Mouse (Mus musculus): ENCODE results near the gene Acsf3. TPM values are rescaled to one million over a fixed set of nuclear protein-coding genes. Genes with fewer than 3 reads are reported as not detected.

The Acsf3 gene
- polyA plus RNA-seq, 1 experiment from 2014 or later, result 17.9 TPM

DNA sequence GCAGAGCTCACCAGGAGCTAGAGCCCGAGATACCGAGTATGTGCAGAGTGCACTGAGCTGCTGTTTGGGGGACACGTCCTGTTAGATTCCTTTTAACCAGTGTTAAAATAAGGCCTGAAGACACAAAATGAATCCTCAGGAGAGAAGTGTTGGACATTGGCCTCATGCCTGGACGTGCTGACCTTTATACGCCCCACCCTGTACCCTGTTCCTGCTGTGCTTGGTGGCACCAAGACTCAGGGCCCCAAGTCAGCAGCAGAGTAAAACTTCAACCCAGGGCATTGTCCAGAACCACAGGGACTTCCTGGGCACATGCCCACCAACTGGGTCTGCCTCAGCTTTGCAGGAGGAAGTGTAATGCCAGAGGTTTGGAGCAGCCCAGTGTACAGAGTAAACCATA is 14.5 kb downstream of the Acsf3 start:
- Histone ChIP-seq H3K4me1 (replicated peaks) (peaks cover 15% of the 10 kb centered on the region), H3K4me2 (replicated peaks) (no peak overlapping the region), H3K4me3 (replicated peaks) (no peak overlapping the region), H3K27me3 (no peaks in the 10 kb centered on the region), H3K27ac (no peak overlapping the region), H3K36me3 (peaks cover 70% of the 10 kb centered on the region), H3K9me3 (no peaks in the 10 kb centered on the region), H3K9ac (replicated peaks) (no peak overlapping the region)
- ATAC-seq, result no peak
- 97% methylated on average over 5 of the region's 5 CpGs for WGBS

DNA sequence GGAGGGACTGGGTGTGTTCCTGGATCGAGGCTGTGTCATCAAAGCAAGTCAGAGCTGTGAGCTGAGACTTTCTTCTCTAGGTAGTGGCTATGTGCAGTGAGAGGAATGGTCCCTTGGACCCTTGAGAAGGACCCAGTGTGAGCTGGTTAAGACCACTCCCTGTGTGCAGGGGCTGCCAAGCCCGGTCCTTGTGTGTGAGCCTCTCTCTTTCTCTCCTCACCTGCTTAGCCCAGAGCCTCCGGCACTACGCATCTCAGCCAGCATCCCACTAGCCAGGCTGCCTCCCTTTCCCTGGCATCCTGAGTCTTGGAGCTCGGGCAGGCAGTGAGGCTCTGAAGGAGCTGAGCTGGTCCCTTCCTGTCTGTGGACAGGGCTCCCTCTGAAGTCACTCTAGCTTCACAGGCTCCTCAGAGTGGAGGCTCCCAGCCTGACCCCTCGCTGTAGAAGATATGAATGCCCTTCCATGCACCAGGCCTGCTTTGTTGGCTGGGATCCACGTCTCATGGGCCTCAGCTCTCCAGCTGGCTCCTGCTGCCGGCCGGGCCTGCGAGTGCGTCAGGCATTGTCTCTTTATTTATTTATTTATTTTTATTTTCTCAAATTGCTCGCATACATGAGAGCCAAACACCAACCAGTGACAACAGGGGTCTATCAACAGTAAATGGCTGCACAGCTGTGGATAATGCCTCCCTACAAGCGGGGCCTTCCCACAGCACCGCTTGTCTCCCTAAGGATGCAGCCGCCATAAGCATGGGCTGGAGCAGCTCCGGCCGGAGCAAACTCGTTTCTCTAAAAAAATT is 18.3 kb downstream of the Acsf3 start:
- peak overlapping the region; percentile 28; the same call in 1 of the 2 replicates for H3K9ac ChIP-seq (replicated peaks)
- no peak overlapping the region for H3K4me3 ChIP-seq (replicated peaks)
- peaks cover 33% of the 10 kb centered on the region for H3K36me3 ChIP-seq
- H3K27me3 ChIP-seq, result no peaks in the 10 kb centered on the region
- H3K27ac ChIP-seq, result peak overlapping the region; percentile 86
- ATAC-seq, result peak; percentile 75
- H3K4me1 ChIP-seq (replicated peaks), result peaks cover 15% of the 10 kb centered on the region
- H3K9me3 ChIP-seq, result no peaks in the 10 kb centered on the region
- no peak overlapping the region for H3K4me2 ChIP-seq (replicated peaks)
- WGBS, result 59% methylated on average over 18 of the region's 18 CpGs

DNA sequence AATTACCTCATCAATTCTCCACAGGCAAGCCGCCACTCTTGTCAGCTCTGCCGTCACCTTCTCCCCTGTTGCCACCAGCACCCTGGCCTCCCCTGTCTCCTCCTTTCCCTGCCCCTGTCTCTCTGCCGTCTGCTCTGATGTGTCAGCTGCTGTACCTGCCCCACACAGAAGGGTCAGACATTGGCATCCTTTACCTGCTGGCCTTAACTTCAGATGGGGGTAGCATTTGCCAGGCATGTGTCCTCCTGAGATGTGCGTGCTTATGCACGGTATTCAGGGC is 18.8 kb downstream of the Acsf3 start:
- Histone ChIP-seq H3K27me3 (no peaks in the 10 kb centered on the region), H3K4me1 (replicated peaks) (peaks cover 15% of the 10 kb centered on the region), H3K4me2 (replicated peaks) (no peak overlapping the region), H3K4me3 (replicated peaks) (no peak overlapping the region), H3K9ac (replicated peaks) (peak overlapping the region; percentile 40; the same call in 1 of the 2 replicates), H3K36me3 (peaks cover 28% of the 10 kb centered on the region), H3K27ac (peak overlapping the region; percentile 86), H3K9me3 (no peaks in the 10 kb centered on the region)
- 58% methylated on average over 5 of the region's 5 CpGs for WGBS
- peak; percentile 52 for ATAC-seq

DNA sequence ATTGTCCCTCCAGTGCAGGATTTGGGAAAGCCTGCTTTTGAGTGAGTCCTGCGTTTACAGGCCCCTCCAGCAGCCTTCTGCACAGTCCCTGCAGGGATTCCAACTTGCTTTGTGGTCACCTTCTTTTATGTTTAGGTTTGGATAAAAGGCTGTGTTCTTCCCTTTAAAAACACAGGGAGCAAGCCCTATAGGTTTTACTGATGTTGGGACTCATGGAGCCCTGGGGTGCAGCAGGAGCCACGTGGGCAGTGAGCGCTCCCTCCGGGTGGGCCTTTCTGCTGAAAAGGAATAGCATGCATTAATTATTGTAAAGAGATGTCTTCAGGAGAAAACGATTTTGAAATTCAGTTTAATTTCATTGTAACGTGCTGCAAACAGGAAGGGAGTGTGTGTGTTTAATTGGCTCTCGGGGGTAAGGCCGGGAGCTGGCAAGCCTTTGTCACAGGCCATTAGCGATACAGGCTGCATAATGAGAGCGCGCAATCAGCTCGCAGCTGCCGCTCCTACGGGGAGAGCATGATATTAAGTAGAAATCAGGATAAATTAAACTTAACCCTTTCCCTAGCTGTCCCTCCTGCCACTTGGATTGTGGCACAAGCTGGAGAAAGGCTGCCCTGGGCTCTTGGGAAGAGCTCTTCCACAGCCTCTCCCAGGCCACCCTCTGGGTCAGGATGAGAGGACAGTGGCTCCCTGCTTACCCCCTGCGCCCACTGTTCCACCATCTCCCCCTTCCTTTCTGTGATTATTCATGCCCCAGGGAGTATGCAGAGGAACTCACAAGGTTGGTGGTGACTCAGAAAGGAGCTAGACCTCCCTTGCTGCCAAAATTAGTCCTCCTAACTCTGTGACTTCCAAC is 28.8 kb downstream of the Acsf3 start:
- ATAC-seq, result peak; percentile 90
- Histone ChIP-seq H3K9ac (replicated peaks) (peak overlapping the region; percentile 21; the same call in 1 of the 2 replicates), H3K27ac (peak overlapping the region; percentile 92), H3K27me3 (no peaks in the 10 kb centered on the region), H3K9me3 (no peaks in the 10 kb centered on the region), H3K4me3 (replicated peaks) (no peak overlapping the region), H3K4me1 (replicated peaks) (peaks cover 62% of the 10 kb centered on the region), H3K36me3 (no peaks in the 10 kb centered on the region; the same call in 1 of the 2 replicates), H3K4me2 (replicated peaks) (peak overlapping the region; percentile 33)
- 8% methylated on average over 15 of the region's 15 CpGs for WGBS

DNA sequence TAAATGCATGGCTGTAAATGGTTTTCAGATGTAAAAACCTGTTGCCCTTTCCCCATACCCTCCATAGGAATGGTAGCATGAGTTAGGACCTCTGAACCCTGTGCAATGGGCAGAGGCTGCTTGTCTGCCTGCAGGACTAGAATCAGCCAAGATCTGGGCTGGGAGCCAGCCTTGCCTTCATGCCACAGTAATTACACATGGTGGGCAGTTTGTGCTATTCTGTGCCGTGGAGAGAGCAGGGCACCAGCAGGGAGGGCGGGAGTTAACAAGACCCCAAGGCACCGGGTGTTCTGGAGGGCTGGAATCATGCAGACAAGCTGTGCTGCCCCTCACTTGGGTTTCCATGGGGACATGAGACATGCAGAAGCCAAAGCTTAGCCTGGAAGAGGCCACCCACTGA is 30.1 kb downstream of the Acsf3 start:
- no peak overlapping the region for H3K4me3 ChIP-seq (replicated peaks)
- 29% methylated on average over 3 of the region's 3 CpGs for WGBS
- peak overlapping the region; percentile 92 for H3K27ac ChIP-seq
- peaks cover 63% of the 10 kb centered on the region for H3K4me1 ChIP-seq (replicated peaks)
- 0 out of 2 replicates have a peak, but pooled peaks have one; percentile 7 for ATAC-seq
- no peak overlapping the region for H3K9ac ChIP-seq (replicated peaks)
- H3K4me2 ChIP-seq (replicated peaks), result no peak overlapping the region; the same call in 1 of the 2 replicates
- H3K9me3 ChIP-seq, result no peaks in the 10 kb centered on the region
- H3K27me3 ChIP-seq, result no peaks in the 10 kb centered on the region
- H3K36me3 ChIP-seq, result no peaks in the 10 kb centered on the region

DNA sequence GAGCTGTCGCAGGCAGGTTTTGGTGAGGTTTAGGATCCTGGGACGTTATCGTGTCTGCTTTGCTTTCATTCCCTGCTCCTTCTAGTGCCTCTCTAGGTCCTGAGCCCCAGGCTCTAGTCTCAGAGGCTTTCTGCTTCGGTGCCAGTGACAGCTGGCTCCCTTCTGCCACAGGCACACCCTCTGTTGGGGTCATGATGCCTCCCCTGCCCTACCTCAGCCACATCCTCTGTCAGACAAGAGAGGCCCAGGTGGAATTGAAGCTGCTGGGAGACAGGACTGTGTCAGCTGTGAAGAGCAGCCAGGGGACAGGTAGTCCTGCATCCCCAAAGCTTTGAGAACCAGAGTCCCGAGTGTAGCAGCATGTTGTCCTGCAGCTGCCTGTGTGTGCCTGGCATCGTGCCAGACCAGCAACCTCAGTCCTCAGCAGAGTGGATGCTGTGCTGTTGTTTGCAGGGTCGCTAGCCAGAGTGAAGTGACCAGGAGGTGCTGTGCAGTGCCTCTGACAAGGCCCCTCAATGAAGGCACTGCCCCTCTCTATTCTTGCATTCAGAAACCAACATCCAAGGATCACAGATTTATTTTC is 31.8 kb downstream of the Acsf3 start:
- H3K9me3 ChIP-seq, result no peaks in the 10 kb centered on the region
- WGBS, result 42% methylated on average over 7 of the region's 7 CpGs
- H3K36me3 ChIP-seq, result no peaks in the 10 kb centered on the region
- peak overlapping the region; percentile 92 for H3K27ac ChIP-seq
- H3K4me2 ChIP-seq (replicated peaks), result no peak overlapping the region
- H3K9ac ChIP-seq (replicated peaks), result 0 out of 2 replicates have a peak overlapping the region, but pooled peaks have one; percentile 39
- no peaks in the 10 kb centered on the region for H3K27me3 ChIP-seq
- H3K4me1 ChIP-seq (replicated peaks), result peaks cover 80% of the 10 kb centered on the region
- H3K4me3 ChIP-seq (replicated peaks), result no peak overlapping the region
- ATAC-seq, result no peak

DNA sequence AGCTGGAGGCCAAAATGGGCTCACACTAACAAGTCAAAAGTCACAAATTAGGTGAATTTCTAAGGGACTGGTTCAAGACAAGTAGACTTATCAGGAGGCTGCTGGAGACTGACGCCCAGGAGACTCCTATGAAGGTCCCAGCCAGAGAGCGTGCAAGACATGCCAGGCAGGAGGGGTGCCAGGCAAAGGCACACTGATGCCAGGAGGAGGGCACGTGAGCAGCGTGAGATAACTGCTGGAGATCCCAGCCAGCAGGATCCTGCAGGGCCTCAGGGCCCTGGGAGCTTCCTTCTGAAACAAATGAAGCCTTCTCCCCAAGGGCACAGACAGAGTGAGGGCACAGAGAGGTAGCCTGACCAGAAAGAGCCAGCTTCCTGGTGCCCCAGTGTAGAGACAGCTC is 32.6 kb downstream of the Acsf3 start:
- Histone ChIP-seq H3K4me2 (replicated peaks) (no peak overlapping the region), H3K9me3 (no peaks in the 10 kb centered on the region), H3K27ac (peak overlapping the region; percentile 92), H3K9ac (replicated peaks) (no peak overlapping the region), H3K4me3 (replicated peaks) (no peak overlapping the region), H3K36me3 (no peaks in the 10 kb centered on the region), H3K27me3 (no peaks in the 10 kb centered on the region), H3K4me1 (replicated peaks) (peaks cover 82% of the 10 kb centered on the region)
- 77% methylated on average over 4 of the region's 4 CpGs for WGBS
- ATAC-seq, result no peak

DNA sequence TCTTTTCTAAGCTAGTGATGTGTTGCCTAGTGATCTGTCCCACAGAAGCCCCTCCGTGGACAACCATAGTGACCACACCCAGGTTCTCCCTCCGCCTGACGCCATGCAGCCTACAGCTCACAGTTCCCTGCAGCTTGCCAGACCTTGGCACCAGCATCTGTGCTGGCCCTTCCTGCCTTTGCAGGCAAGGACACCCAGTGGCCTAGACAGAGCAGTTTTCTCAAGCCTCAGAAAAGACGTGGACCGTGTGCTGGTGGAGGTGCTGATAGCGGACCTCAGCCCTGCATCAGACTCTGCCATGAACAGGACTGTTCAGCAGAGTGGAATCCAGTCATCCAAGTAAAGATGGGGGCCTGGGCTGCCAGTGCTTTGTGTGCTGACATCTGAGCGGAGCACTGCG is 35.1 kb downstream of the Acsf3 start:
- Histone ChIP-seq H3K9ac (replicated peaks) (no peak overlapping the region), H3K4me2 (replicated peaks) (no peak overlapping the region), H3K4me3 (replicated peaks) (no peak overlapping the region), H3K9me3 (no peaks in the 10 kb centered on the region), H3K4me1 (replicated peaks) (peaks cover 80% of the 10 kb centered on the region), H3K27me3 (0 out of 2 replicates have a peak, but pooled peaks cover 3% of the 10 kb centered on the region), H3K36me3 (0 out of 2 replicates have a peak, but pooled peaks cover 6% of the 10 kb centered on the region), H3K27ac (peak overlapping the region; percentile 27; the same call in 1 of the 2 replicates)
- no peak for ATAC-seq
- 82% methylated on average over 8 of the region's 8 CpGs for WGBS

DNA sequence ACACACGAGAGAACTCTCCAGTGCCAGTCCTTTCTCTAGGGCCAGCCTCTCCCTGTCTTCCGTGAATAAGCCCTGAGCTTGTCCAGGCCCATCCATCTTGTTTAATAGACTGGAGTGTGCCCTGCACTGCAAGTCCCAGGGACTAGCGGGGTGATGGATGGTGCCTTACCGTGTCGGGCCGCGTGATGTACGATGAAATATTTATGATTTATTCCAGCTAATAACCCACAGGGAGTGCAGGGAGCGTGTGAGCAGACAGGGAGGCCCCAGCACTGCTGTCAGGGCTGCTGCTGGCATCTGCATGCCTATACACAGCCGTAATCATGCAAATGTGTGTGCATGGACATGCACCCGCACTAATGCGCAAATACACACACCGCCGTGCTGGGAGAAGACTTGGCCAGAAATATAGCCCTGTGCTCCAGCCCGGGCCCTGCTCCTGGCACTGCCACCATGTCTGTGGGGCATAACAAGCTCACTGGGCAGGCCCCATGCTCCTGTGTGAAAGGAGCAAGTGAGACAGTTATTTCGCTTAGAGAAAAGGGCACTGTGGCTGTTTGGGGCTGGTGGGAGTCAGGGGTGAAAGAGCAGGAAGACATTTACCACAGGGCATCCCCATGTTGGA is 36.7 kb downstream of the Acsf3 start:
- Histone ChIP-seq H3K27ac (peak overlapping the region; percentile 64), H3K9me3 (no peaks in the 10 kb centered on the region), H3K36me3 (0 out of 2 replicates have a peak, but pooled peaks cover 6% of the 10 kb centered on the region), H3K9ac (replicated peaks) (0 out of 2 replicates have a peak overlapping the region, but pooled peaks have one; percentile 24), H3K4me1 (replicated peaks) (peaks cover 66% of the 10 kb centered on the region), H3K4me2 (replicated peaks) (no peak overlapping the region), H3K4me3 (replicated peaks) (no peak overlapping the region), H3K27me3 (0 out of 2 replicates have a peak, but pooled peaks cover 3% of the 10 kb centered on the region)
- WGBS, result 74% methylated on average over 16 of the region's 16 CpGs
- ATAC-seq, result peak; percentile 60

DNA sequence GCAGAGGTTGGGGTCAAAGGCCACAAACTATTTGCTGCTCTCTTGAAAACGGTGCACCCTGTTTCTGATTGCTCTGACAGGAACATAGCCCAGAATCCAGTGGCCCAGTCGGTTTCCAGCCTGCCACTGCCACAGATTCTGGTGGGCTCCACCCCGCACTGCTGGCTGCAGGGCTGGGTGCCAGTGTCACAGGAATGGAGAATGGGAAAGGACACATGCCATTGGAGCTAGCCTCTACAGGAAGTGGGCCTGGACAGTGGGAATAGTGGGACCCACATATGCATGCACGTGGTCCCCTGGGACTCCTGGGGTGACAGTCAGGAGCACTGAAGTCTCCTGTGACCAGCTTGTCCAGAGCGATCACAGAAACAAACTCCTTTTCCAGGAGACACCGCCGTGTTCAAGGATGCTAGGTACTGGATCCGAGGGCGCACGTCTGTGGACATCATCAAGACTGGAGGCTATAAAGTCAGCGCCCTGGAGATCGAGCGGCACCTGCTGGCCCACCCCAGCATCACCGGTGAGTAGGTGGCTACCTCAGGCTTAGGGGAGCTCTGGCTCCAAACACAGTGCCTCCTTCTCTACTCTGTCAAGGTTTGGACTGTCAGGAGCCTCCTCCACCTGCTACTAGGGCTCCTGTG is 37.4 kb downstream of the Acsf3 start:
- 0 out of 2 replicates have a peak, but pooled peaks have one; percentile 10 for ATAC-seq
- Histone ChIP-seq H3K4me1 (replicated peaks) (peaks cover 66% of the 10 kb centered on the region), H3K36me3 (0 out of 2 replicates have a peak, but pooled peaks cover 6% of the 10 kb centered on the region), H3K4me3 (replicated peaks) (no peak overlapping the region), H3K27me3 (0 out of 2 replicates have a peak, but pooled peaks cover 3% of the 10 kb centered on the region), H3K9me3 (no peaks in the 10 kb centered on the region), H3K4me2 (replicated peaks) (no peak overlapping the region), H3K9ac (replicated peaks) (0 out of 2 replicates have a peak overlapping the region, but pooled peaks have one; percentile 23), H3K27ac (peak overlapping the region; percentile 64; the same call in 1 of the 2 replicates)
- 79% methylated on average over 14 of the region's 14 CpGs for WGBS

DNA sequence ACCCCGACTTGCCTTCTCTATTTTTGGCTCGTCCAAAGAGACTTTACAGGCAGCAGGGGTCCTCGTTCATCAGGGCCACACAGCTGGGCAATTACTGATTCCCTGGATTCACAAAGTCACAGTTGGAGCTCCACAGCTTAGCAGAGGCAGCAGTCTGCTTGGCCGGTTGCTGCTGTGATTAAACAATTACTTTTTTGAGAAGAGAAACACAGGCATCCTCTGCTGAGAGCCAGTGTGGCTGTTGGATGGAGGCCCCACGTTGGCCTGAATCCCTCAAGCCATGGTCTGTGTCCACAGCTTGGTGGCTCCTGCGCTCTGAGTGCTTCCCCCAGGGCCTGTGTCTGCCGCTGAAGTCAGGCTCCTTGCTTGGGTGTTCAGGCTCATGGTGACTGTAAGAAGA is 39.3 kb downstream of the Acsf3 start:
- Histone ChIP-seq H3K36me3 (0 out of 2 replicates have a peak, but pooled peaks cover 6% of the 10 kb centered on the region), H3K9ac (replicated peaks) (no peak overlapping the region; the same call in 1 of the 2 replicates), H3K4me1 (replicated peaks) (peaks cover 65% of the 10 kb centered on the region), H3K4me3 (replicated peaks) (no peak overlapping the region), H3K4me2 (replicated peaks) (no peak overlapping the region), H3K9me3 (no peaks in the 10 kb centered on the region), H3K27me3 (0 out of 2 replicates have a peak, but pooled peaks cover 3% of the 10 kb centered on the region), H3K27ac (peak overlapping the region; percentile 69; the same call in 1 of the 2 replicates)
- no peak for ATAC-seq
- 8% methylated on average over 7 of the region's 7 CpGs for WGBS

Data from midbrain, embryonic 13.5 days (tissue).